Mouse (Mus musculus) megakaryocyte, embryonic 14.5 days (primary cell): ENCODE results near the gene Ptpn1.

Experiments used
- FLI1 ChIP-seq: IDR thresholded peaks from 2 replicates; pipeline ENCODE4 v1.6.1; 2012; ENCODE audit warnings: low read length, inconsistent platforms, mixed read lengths
- GATA1 ChIP-seq: IDR thresholded peaks from 3 replicates; pipeline ENCODE4 v1.6.1; 2012; ENCODE audit warnings: mixed read lengths, low read length, inconsistent platforms, borderline replicate concordance

- TF ChIP-seq GATA1 (no peak), FLI1 (no peak)
These were observed 93.3 kb downstream of the Ptpn1 start for GRCm38 (mm10) chr2:168025174-168025573.
